Mouse (Mus musculus) mesoderm, embryonic 11.5 days (tissue): ENCODE data around the gene Pcsk4.

Experiments used
- DNase-seq: peaks from one replicate; pipeline ENCODE4 v3.0.0-alpha.2; 2012; ENCODE audit warnings: low read depth, low spot score

Pcsk4 gene

DNA sequence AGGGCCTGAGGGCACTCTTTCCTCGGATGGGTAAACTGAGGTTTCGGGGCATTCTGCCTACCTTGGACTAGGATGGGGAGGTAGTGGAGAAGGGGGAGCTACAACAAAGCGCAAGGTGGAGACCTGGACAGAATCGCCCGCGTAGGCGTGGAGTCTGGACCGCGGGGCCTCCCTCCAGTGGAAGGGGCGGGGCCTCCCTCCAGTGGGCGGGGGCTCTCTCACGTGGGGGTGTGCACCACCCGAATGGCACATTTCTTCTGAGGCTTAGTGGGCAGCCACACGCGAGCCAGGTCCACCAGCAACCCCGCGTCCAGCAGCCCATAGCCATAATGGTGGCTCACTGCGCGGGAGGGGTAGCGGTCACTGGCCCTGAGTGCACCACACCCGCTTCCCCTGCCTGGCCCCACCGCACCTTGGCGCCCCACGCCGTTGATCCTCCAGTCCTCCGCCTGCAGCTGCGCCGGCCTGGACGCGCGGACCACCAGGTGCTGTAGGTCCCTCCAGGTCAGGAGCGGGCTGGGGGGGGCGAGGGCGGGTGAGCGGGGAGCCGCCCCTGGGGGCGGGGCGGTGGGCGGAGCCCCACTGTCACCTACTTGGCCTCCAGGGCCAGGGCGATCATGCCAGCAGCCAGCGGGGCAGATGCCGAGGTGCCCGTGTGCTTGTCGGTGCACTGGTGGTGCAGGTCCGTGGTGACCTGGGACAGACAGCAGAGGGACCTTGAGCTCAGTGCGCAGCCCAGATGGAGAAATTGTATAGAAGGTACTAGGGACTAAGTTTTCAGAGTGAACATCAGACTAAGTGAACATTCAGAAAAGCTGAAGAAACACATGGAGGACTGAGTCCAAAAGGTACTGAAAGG lies 5.8 kb downstream of the Pcsk4 start:
- peak; percentile 49 for DNase-seq

DNA sequence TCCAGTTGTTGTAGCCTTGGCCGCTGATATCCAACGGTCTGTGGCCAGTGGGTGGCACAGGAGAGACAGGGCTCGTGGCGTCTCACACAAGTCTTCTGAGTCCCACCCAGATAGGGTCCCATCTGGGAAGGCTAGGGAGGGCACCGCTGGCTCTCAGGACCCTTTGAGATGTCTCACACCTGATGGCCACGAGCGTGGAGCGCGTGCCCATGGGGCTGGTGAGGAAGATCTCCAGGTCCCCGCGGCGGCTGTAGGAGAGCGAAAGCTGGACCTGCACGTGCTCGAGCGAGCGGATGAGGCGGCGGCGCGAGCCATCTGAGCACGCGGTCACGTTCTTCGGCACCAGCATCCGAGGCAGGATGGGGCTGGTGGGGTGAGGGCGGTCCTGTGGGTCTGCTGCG lies 6.5 kb downstream of the Pcsk4 start:
- DNase-seq: no peak

DNA sequence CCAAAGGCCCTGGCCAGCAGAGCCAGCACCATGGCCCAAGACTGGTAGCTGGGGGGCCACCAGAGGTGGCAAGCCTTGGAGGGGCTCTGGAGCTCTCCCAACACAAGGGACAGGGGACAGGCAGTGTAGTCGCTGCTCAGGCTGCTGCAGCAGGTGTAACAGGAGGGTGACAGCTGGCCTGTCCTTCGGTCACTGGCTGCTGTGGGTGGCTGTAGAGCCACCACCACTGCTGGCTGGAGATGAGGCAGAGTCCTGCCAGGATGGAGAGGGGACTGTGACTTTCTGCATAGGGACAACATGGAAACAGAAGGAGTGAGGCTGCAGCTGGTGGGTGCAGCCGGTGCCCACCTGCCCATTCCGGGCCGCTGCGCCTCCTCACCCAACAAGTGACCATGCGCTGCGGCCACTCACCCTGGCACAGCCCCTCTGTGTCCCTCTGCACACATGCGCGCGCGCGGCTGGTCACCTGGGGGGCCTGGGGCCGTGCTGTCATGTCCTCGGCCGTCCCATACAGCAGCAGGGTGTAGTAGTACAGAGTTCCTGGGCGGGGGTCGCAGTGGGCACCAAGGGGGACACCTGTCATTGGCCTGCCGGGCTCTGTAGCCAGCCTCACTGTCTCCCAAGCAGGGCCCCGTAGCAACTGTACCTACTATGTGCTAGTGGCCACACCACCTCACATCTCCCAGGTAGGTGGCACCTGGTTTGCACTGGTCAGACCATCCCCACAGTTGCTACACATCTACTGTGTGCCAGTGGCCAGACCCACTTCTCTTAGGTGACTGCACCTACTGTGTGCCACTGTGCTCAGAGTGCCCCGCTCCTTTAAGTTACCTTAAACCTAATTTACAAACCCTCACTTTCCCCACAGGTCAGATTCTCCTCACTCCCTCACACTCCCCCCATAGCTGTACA lies 7.4 kb downstream of the Pcsk4 start:
- DNase-seq: no peak

DNA sequence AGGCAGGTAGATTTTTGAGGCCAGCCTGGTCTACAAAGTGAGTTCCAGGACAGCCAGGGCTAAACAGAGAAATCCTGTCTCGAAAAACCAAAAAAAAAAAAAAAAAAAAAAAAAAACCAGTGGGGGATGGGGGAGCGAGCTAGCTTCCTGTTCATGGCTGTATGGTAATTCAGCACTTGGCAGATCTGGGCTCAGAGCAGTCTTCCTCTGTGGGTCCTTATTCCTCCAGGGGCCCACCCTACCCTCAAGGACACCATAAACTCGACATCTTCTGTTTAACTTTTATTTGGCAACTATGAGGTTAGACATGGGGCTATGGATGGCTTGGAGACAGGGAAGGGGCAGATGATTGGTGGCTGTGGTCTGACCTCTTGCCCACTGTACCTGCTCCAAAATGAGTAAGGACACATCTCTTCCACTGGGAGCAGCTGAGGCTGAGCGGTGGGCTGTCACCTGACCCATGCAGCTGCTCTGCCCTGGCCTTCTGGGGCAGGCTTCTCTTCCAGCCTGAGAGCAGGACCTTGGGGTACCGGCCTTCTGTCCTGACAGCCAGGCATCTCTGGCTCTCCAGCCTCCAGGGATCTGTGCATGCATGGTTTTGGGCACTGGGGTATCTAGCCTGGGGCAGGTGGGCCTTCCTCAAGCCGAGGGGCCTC lies 8.2 kb downstream of the Pcsk4 start:
- DNase-seq: no peak

DNA sequence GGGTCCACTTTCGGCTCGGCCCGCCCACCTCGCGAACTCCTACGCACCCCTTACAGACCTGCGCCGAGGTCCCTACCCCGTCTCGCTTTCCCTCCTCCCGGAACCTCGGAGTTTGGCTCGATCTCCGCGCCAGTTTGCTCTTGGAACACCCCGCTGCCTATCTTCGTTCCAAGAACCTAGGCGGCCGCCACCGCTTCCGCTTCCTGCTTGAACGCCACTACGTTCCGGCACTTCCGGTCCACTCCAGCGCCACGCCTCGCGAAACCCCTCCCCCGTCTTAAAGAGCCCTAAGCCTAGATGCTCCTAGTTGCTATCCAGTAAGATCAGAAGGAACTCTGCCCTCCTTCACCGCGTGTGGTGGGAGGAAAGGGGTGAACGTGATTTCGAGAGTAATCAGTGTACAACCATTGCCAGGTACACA lies 8.9 kb downstream of the Pcsk4 start, which contains the start of gene 2310011J03Rik:
TSS of gene 2310011J03Rik (minus strand) at position 198 of the 421 bp plus-strand sequence.
- DNase-seq: peak; percentile 92

DNA sequence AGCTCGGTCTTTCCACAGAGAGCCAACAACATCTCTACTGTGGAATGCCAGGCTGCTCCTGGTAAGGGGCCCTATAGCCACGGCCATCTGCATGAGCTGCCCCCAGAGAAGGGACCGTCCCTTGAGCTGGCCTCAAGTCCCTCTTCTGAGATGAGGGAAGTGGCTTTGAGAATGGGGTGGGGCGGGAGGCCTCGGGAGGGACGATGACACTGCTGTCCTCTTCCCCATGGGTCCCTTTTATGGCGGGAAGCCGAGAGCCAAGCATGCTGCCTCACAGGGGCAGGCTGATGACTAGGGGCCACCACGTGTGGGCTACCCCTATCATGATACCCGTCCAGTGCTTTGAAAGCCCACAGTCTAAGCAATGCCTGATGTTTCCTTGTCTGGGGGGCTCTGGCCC lies 12.3 kb downstream of the Pcsk4 start:
- DNase-seq: no peak

DNA sequence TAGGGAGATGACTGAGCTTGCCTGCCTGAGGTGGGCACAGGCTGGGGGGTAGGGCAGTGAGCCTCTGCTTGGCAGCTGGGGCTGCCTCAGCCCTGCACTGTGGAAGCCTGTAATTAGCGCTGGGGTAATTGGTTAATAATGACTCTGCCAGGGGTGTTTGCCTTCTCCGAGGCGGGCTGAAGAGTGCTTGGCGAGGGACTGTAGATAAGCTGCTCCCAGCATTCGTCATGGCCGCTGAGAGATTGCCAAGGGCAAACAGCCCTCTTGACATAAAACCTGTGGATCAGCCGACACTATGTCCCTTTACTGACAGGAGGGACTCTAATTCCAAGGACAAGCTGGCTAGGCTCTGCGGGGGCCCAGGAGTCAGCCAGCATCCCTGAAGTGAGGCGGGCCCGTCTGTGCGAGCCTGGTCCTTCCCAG lies 12.9 kb downstream of the Pcsk4 start:
- no peak for DNase-seq

DNA sequence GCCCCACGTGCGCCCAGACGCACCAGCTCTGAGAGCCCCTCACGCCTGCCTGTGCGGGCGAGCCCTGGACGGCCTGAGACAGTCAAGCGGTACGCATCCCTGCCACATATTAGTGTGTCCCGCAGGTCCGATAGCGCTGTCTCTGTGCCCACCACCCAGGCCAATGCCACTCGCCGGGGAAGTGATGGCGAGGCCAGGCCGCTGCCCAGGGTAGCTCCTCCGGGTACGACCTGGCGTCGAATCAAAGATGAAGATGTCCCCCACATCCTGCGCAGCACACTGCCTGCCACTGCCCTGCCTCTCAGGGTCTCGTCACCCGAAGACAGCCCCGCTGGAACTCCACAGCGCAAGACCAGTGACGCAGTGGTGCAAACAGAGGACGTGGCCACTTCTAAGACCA lies 14.0 kb downstream of the Pcsk4 start:
- no peak for DNase-seq

DNA sequence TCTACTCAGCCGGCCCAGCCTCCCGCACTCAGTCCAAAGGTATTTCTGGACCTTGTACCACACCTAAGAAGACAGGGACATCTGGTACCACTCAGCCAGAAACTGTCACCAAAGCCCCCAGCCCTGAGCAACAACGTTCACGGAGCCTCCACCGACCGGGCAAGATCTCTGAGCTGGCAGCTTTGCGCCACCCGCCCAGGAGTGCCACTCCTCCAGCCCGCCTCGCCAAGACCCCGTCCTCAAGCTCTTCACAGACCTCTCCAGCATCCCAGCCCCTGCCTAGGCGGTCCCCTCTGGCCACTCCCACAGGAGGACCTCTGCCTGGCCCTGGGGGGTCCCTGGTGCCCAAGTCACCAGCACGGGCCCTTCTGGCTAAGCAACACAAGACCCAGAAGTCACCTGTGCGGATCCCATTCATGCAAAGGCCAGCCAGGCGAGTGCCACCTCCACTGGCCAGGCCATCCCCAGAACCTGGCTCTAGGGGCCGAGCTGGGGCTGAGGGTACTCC lies 14.8 kb downstream of the Pcsk4 start:
- no peak for DNase-seq

DNA sequence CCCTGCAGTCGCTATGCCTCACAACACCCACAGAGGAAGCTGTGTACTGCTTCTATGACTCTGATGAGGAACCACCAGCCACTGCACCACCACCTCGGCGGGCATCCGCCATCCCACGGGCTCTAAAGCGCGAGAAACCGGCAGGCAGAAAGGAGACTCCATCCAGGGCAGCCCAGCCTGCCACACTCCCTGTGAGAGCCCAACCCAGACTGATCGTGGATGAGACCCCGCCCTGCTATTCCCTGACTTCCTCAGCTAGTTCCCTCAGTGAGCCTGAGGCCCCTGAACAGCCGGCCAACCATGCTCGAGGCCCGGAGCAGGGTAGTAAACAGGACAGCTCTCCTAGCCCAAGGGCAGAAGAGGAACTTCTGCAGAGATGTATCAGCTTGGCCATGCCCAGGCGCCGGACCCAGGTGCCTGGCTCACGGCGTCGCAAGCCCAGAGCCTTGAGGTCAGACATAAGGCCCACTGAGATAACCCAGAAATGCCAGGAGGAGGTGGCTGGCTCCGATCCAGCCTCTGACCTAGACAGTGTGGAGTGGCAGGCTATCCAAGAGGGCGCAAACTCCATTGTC lies 15.6 kb downstream of the Pcsk4 start:
- no peak for DNase-seq

DNA sequence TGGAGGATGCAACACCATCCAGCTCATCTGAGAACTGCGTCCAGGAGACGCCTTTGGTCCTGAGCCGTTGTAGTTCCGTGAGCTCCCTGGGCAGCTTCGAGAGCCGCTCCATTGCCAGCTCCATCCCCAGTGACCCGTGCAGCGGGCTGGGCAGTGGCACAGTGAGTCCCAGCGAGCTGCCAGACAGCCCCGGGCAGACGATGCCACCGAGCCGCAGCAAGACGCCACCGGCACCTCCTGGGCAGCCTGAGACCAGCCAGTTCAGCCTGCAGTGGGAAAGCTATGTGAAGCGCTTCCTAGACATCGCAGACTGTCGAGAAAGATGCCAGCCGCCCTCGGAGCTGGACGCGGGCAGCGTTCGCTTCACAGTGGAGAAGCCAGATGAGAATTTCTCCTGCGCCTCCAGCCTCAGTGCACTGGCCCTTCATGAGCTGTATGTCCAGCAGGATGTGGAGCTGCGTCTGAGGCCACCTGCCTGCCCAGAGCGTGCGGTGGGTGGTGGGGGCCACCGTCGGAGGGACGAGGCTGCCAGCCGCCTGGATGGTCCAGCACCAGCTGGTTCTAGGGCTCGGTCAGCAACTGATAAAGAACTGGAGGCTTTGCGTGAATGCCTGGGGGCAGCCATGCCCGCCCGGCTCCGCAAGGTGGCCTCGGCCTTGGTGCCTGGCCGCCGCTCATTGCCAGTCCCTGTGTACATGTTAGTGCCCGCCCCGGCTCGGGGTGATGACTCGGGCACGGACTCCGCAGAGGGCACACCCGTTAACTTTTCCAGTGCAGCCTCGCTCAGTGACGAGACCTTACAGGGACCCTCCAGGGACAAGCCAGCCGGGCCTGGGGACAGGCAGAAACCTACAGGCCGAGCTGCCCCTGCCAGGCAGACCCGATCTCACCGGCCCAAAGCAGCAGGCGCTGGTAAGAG lies 16.5 kb downstream of the Pcsk4 start:
- DNase-seq: no peak

DNA sequence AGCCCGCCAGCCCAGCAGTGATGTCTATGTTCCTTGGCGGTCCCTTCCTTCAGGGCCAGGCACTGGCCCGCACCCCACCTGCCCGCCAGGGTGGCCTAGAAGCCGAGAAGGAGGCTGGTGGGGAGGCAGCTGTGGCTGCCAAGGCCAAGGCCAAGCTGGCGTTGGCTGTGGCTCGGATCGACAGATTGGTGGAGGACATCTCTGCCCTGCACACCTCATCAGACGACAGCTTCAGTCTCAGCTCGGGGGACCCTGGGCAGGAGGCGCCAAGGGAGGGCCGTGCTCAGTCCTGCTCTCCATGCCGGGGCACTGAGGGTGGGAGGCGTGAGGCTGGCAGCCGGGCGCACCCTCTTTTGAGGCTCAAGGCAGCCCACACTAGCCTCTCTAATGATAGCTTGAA lies 17.7 kb downstream of the Pcsk4 start:
- no peak for DNase-seq

DNA sequence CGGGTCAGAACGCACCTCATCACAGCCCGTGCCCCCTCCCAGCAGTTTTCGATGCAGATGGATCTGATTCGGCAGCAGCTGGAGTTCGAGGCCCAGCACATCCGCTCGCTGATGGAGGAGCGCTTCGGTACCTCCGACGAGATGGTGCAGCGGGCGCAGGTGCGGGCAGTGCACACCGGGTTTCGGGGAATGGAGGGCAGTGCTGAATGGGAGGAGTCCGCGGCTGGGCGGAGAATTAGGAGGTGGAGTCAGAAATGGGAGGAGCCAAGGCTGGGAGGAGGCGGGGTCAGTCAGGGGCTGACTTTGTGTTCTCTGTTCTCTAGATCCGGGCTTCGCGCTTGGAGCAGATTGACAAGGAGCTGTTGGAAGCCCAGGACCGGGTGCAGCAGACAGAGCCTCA lies 24.4 kb downstream of the Pcsk4 start:
- DNase-seq: peak; percentile 34

DNA sequence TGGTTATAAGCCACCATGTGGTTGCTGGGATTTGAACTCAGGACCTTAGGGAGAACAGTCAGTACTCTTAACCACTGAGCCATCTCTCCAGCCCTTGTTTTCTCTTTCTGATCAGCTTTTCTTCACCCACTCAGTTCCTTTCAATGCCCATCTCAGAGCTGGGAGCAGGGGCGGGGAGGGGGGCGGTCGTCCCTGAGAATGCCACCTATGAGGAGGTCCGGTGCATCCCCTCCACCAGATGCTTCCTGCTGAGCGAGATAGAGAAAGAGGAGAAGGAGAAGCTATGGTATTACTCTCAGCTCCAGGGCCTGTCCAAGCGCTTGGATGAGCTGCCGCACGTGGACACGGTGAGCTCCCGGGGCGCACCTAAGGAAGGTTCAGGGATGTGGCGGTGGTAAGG lies 24.8 kb downstream of the Pcsk4 start:
- no peak for DNase-seq

DNA sequence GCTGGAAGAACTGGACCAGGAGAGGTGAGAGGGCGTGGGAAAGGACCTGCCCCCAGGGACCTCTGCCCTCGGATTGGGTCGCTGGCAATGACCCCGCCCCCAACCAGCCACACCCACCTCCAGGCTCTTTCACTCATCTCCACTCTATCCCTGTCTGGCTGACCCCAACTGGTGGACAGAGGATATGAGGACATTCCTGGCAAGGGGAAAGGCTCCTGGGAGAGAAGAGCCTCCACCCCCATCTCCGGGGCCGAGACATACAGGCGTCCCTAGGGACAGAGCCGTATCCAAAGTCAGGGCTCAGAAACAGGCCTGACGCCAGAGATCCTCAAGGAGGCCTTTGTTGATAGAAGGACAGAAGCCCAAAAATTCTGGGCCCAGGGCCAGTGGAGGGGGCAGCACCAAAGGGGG lies 26.8 kb downstream of the Pcsk4 start:
- DNase-seq: peak; percentile 45

DNA sequence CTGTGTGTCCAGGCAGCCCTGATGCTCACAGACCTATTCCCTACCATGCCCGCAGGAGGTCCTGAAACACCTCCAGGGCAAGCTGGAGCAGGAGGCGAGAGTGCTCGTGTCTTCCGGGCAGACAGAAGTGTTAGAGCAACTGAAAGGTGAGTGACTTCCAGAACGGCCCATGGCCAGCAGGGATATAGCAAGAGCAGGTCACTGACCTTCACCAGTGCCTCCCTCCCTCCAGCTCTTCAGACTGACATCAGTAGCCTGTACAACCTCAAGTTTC lies 27.3 kb downstream of the Pcsk4 start:
- DNase-seq: no peak

DNA sequence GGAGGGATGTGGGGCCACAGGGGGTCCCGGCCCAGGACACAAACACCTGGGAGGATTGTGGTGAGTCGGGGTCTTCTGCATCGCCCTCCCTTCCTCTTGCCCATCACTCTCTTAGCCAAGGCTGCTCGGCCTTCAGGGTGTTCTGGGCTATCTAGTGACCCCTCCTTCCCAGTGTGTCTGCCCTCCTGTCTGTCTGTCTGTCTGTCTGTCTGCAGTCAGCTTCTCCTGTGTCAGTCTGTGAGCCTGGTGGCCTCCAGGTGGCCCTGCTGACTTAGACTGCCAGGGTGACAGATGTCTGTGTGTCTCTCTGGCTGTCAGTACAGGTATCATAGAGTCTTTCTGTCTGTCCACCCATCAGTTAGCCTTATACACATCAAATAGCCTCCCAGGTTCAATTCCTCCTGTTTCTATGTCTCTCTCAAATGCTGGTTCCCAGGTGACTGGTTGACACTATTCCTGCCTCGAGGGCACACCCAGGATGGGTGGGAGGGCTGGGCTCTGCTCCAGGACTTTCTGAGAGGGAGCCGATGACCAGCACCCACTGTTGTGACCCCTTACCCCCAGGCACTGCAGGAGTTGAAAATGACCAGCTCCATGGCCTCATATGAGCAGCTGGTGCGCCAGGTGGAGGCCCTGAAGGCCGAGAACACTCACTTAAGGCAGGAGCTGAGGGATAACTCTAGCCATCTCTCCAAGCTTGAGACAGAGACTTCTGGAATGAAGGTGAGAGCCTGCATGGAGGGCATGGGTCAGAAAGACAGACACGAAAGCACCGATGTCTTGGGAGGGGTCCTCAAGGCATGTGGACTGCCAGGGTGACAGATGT lies 27.8 kb downstream of the Pcsk4 start:
- DNase-seq: no peak

DNA sequence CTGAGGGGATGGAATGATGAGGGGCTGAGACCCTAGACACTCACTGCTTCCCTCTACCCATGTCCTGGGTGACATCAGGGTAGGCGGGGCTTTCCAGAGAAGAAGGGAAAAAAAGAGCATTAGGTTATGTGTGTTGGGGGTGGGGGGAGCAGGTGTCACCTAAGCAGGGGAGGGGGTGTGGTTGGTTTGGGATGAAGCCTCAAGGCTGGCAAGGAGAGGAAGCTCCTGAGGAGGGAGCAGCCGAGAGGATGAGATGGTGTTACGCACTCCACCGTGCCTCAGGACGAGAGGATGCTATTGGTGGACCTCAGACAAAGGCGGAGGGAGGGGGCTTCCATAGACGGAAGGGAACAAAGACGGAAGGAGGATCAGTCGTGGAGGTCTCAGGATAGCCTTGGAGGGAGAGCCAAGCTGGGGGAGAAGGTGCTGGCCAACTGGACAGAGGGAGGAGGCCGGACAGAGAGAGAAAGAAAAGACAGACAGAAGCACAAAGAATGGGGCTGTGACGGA lies 28.6 kb downstream of the Pcsk4 start:
- peak; percentile 68 for DNase-seq

DNA sequence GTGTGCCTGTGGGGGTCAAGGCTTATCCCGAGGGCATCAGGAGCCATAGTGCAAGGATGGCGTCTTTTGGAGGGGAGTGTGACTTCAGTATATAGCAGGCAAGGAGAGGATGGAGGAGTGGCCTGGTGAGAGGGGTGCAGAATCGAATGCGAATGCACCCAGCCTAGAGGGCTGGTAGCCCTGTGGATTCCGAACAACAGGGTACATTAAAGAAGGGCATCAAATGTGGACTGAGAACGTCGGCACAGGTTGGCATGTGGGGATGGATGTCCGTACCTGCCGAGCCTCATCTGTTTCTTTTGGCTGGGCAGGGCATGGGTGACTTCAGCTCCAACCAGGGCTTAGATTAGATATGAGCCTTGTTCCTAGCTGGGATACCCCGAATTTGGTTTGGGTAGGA lies 29.5 kb downstream of the Pcsk4 start:
- no peak for DNase-seq

DNA sequence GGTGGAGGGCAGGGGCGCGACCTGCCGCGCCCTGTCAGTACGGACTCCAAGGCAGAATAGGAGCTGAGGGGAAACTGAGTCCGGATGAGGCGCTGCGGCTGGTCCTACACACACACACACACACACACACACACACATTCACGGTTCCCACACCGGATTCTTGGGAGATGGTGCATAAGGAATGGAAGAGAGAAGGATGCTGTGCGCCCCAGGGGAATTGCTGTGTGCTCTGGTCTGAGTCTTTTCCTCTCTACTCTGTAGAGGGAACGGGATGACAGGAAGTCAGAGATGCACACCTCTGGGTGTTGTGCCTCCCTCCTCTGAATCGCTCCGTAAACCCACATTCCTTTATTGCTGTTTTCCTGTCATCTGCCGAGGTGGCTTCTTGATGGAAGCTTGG lies 30.0 kb downstream of the Pcsk4 start:
- no peak for DNase-seq
